Mouse (Mus musculus): Measurements from ENCODE around the gene Slc20a1.

DNA sequence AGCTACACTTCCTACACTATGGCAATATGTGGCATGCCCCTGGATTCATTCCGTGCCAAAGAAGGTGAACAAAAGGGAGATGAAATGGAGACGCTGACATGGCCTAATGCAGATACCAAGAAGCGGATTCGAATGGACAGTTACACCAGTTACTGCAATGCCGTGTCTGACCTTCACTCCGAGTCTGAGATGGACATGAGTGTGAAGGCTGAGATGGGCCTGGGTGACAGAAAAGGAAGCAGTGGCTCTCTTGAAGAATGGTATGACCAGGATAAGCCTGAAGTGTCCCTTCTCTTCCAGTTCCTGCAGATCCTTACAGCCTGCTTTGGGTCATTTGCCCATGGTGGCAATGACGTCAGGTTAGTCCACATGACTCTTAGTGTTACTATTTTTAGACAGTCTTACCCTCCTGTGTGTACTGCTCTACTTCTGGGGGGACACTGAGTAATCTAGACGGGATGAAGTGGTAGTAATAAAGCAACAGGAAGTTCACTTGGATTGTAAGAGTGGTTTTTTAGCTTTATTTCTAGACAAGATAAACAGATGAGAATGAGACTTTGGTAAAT is 9.7 kb downstream of the Slc20a1 start:
- TF ChIP-seq CTCF (IDR thresholded peaks at IDR 0.05): no peak
- TF ChIP-seq POLR2A (IDR thresholded peaks at IDR 0.05; ENCODE audit: insufficient read depth, low read depth, low read length): no peak
